In the genomic region with DNA sequence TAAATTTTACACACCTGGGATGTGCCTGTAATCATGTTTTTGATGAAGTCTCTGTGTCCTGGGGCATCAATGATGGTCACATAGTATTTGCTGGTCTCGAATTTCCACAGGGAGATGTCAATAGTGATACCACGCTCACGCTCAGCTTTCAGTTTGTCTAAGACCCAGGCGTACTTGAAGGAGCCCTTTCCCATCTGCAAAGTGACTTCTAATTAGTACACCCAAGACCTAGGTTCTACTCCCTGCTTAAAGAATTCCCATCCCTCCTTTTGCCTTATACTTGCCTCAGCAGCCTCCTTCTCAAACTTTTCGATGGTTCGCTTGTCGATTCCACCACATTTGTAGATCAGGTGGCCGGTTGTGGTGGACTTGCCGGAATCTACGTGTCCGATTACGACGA, we compare ENCODE assay signal across 7 mouse cellular contexts. TPM values are rescaled to one million over a fixed set of nuclear protein-coding genes. Genes with fewer than 3 reads are reported as not detected.
DNase-seq lines count a peak whose midpoint lies in the region; ATAC-seq and TF ChIP-seq lines count a peak whose summit lies in the region.
"Not testable (repeated sequence)": the region's sequence is repeated elsewhere in the genome, so short reads cannot be mapped to it uniquely, and the experiment has no call there.

No protein-coding gene starts in this region.

- not testable (repeated sequence) for TF ChIP-seq CTCF in bone marrow, adult 2 months (IDR thresholded peaks at IDR 0.05; ENCODE audit: control insufficient read depth, insufficient read depth, low read length)

- not testable (repeated sequence) for DNase-seq in forebrain, embryonic 10.5 days (ENCODE audit: extremely low spot score, low spot score); intestine, embryonic 14.5 days (ENCODE audit: low spot score); neural tube, embryonic 11.5 days (ENCODE audit: low spot score)

- not testable (repeated sequence) for H3K4me1 ChIP-seq in bone marrow, adult 2 months (ENCODE audit: control insufficient read depth, insufficient read depth, low read length); intestine, embryonic 14.5 days (replicated peaks; ENCODE audit: control insufficient read depth, insufficient read depth, low read length); neural tube, embryonic 11.5 days (ENCODE audit: control insufficient read depth, insufficient read depth, low read length)
- peaks cover 39% of the 10 kb centered on the region for H3K4me1 ChIP-seq in forebrain, embryonic 10.5 days
- peaks cover 34% of the 10 kb centered on the region for H3K4me1 ChIP-seq in heart, embryonic 13.5 days
- H3K4me1 ChIP-seq in limb, embryonic 13.5 days = peaks cover 26% of the 10 kb centered on the region
- H3K4me1 ChIP-seq in lung, embryonic 16.5 days (replicated peaks; ENCODE audit: control insufficient read depth, insufficient read depth, low read length) = peaks cover 10% of the 10 kb centered on the region

- H3K27me3 ChIP-seq in forebrain, embryonic 10.5 days (ENCODE audit: poor library complexity, severe bottlenecking); heart, embryonic 13.5 days (replicated peaks); intestine, embryonic 14.5 days (replicated peaks; ENCODE audit: control insufficient read depth, insufficient read depth, low read length); limb, embryonic 13.5 days; lung, embryonic 16.5 days (ENCODE audit: control insufficient read depth, insufficient read depth, low read depth, low read length); neural tube, embryonic 11.5 days (ENCODE audit: control insufficient read depth, insufficient read depth, low read length): not testable (repeated sequence)

- 0 out of 2 replicates have a peak overlapping the region, but pooled peaks have one; percentile 17 for H3K27ac ChIP-seq in bone marrow, adult 2 months (ENCODE audit: control insufficient read depth, insufficient read depth, low read depth, low read length, poor library complexity)
- H3K27ac ChIP-seq in forebrain, embryonic 10.5 days = peak overlapping the region; percentile 99
- peak overlapping the region; percentile 100 for H3K27ac ChIP-seq in heart, embryonic 13.5 days (replicated peaks)
- H3K27ac ChIP-seq in intestine, embryonic 14.5 days (ENCODE audit: low read depth) = peak overlapping the region; percentile 97
- peak overlapping the region; percentile 99 for H3K27ac ChIP-seq in limb, embryonic 13.5 days
- peak overlapping the region; percentile 98 for H3K27ac ChIP-seq in lung, embryonic 16.5 days (ENCODE audit: low read length)
- H3K27ac ChIP-seq in neural tube, embryonic 11.5 days (ENCODE audit: low read depth, low read length) = peak overlapping the region; percentile 96

- peak overlapping the region; percentile 35 for H3K4me3 ChIP-seq in bone marrow, adult 2 months (replicated peaks; ENCODE audit: control insufficient read depth, low read depth, low read length)
- H3K4me3 ChIP-seq in forebrain, embryonic 10.5 days = peak overlapping the region; percentile 99
- H3K4me3 ChIP-seq in heart, embryonic 13.5 days = peak overlapping the region; percentile 100
- H3K4me3 ChIP-seq in intestine, embryonic 14.5 days (ENCODE audit: low read depth, low read length) = peak overlapping the region; percentile 70
- peak overlapping the region; percentile 97 for H3K4me3 ChIP-seq in limb, embryonic 13.5 days
- H3K4me3 ChIP-seq in lung, embryonic 16.5 days (ENCODE audit: low read length) = peak overlapping the region; percentile 83
- peak overlapping the region; percentile 99 for H3K4me3 ChIP-seq in neural tube, embryonic 11.5 days (ENCODE audit: low read depth, low read length)

- not testable (repeated sequence) for ATAC-seq in heart, embryonic 13.5 days (ENCODE audit: extremely low read depth, insufficient number of reproducible peaks, low FRiP score, low TSS enrichment); intestine, embryonic 14.5 days (replicated peaks; ENCODE audit: low FRiP score, low TSS enrichment, low read depth); limb, embryonic 13.5 days (ENCODE audit: low FRiP score, low read depth); lung, embryonic 16.5 days (ENCODE audit: low read depth); neural tube, embryonic 11.5 days (ENCODE audit: insufficient read depth, low FRiP score, low TSS enrichment)

- peaks cover 54% of the 10 kb centered on the region for H3K36me3 ChIP-seq in forebrain, embryonic 10.5 days (replicated peaks)
- H3K36me3 ChIP-seq in heart, embryonic 13.5 days = peaks cover 46% of the 10 kb centered on the region
- peaks cover 42% of the 10 kb centered on the region for H3K36me3 ChIP-seq in intestine, embryonic 14.5 days (ENCODE audit: control insufficient read depth, insufficient read depth, low read length)
- H3K36me3 ChIP-seq in limb, embryonic 13.5 days = peaks cover 45% of the 10 kb centered on the region
- peaks cover 23% of the 10 kb centered on the region for H3K36me3 ChIP-seq in lung, embryonic 16.5 days (ENCODE audit: control insufficient read depth, insufficient read depth, low read length)
- H3K36me3 ChIP-seq in neural tube, embryonic 11.5 days (ENCODE audit: control insufficient read depth, insufficient read depth, low read length) = not testable (repeated sequence)

- H3K9ac ChIP-seq in heart, embryonic 13.5 days = peak overlapping the region; percentile 100
- H3K9ac ChIP-seq in intestine, embryonic 14.5 days (ENCODE audit: low read length) = peak overlapping the region; percentile 99
- H3K9ac ChIP-seq in limb, embryonic 13.5 days = peak overlapping the region; percentile 100
- peak overlapping the region; percentile 100 for H3K9ac ChIP-seq in lung, embryonic 16.5 days (ENCODE audit: low read length)
- peak overlapping the region; percentile 100 for H3K9ac ChIP-seq in neural tube, embryonic 11.5 days (ENCODE audit: low read length)

- TF ChIP-seq POLR2A in bone marrow, adult 2 months (IDR thresholded peaks at IDR 0.05; ENCODE audit: borderline replicate concordance, control insufficient read depth, low read depth, low read length) = not testable (repeated sequence)

- peak overlapping the region; percentile 78 for H3K4me2 ChIP-seq in heart, embryonic 13.5 days
- peak overlapping the region; percentile 65 for H3K4me2 ChIP-seq in intestine, embryonic 14.5 days (ENCODE audit: low read length)
- H3K4me2 ChIP-seq in limb, embryonic 13.5 days (replicated peaks) = peak overlapping the region; percentile 71
- H3K4me2 ChIP-seq in lung, embryonic 16.5 days (ENCODE audit: low read depth, low read length) = peak overlapping the region; percentile 63
- H3K4me2 ChIP-seq in neural tube, embryonic 11.5 days (ENCODE audit: low read depth) = peak overlapping the region; percentile 60

- H3K9me3 ChIP-seq in forebrain, embryonic 10.5 days; heart, embryonic 13.5 days; intestine, embryonic 14.5 days (ENCODE audit: control insufficient read depth, low read length); limb, embryonic 13.5 days; lung, embryonic 16.5 days (ENCODE audit: control insufficient read depth, low read length); neural tube, embryonic 11.5 days (ENCODE audit: control insufficient read depth, low read length): not testable (repeated sequence)

- WGBS in bone marrow, adult 2 months = 3% methylated on average over 13 of the region's 13 CpGs
- under 1% methylated on average over 13 of the region's 13 CpGs for WGBS in forebrain, embryonic 10.5 days
- under 1% methylated on average over 13 of the region's 13 CpGs for WGBS in heart, embryonic 13.5 days
- WGBS in intestine, embryonic 14.5 days = under 1% methylated on average over 13 of the region's 13 CpGs
- WGBS in limb, embryonic 13.5 days = under 1% methylated on average over 13 of the region's 13 CpGs
- under 1% methylated on average over 13 of the region's 13 CpGs for WGBS in lung, embryonic 16.5 days
- 2% methylated on average over 13 of the region's 13 CpGs for WGBS in neural tube, embryonic 11.5 days

RNA-seq across cellular contexts. Expression of gene Eef1a1, which starts 8.7 kb away (rescaled TPM):
- 2,479 and 3,710 TPM in 2 replicates for polyA plus RNA-seq in bone marrow, adult 2 months (2011; ENCODE audit: insufficient read depth, insufficient read length, low replicate concordance, missing spikeins)
- polyA plus RNA-seq in forebrain, embryonic 10.5 days (2016; fragmentation: Nextera tagmentation; extraction: Ambion mirVana) = 3,994 and 4,016 TPM in 2 replicates
- 3,078 and 3,363 TPM in 2 replicates for polyA plus RNA-seq in heart, embryonic 13.5 days (2015; fragmentation: Nextera tagmentation; extraction: Ambion mirVana)
- 5,695 and 6,055 TPM in 2 replicates for polyA plus RNA-seq in intestine, embryonic 14.5 days (2014; fragmentation: Nextera tagmentation; extraction: Ambion mirVana)
- polyA plus RNA-seq in limb, embryonic 13.5 days (2015; fragmentation: Nextera tagmentation; extraction: Ambion mirVana) = 5,052 and 5,054 TPM in 2 replicates
- 4,476 and 4,740 TPM in 2 replicates for polyA plus RNA-seq in lung, embryonic 16.5 days (2015; fragmentation: Nextera tagmentation; extraction: Ambion mirVana)
- polyA plus RNA-seq in neural tube, embryonic 11.5 days (2014; fragmentation: Nextera tagmentation; extraction: Ambion mirVana) = 4,747 and 4,837 TPM in 2 replicates

RNA-seq across cellular contexts. Expression of gene Gm17324, which starts 31.6 kb away (rescaled TPM):
- not detected in 2 replicates for polyA plus RNA-seq in bone marrow, adult 2 months (2011; ENCODE audit: insufficient read depth, insufficient read length, low replicate concordance, missing spikeins)
- polyA plus RNA-seq in forebrain, embryonic 10.5 days (2016; fragmentation: Nextera tagmentation; extraction: Ambion mirVana) = 0.58 and 0.88 TPM in 2 replicates
- polyA plus RNA-seq in heart, embryonic 13.5 days (2015; fragmentation: Nextera tagmentation; extraction: Ambion mirVana) = 0.51 and 0.71 TPM in 2 replicates
- polyA plus RNA-seq in intestine, embryonic 14.5 days (2014; fragmentation: Nextera tagmentation; extraction: Ambion mirVana) = 0.44 TPM in 1 of 2 replicates, not detected in the other
- 0.27 and 0.28 TPM in 2 replicates for polyA plus RNA-seq in limb, embryonic 13.5 days (2015; fragmentation: Nextera tagmentation; extraction: Ambion mirVana)
- 1.0 and 1.3 TPM in 2 replicates for polyA plus RNA-seq in lung, embryonic 16.5 days (2015; fragmentation: Nextera tagmentation; extraction: Ambion mirVana)
- 1.0 TPM in 1 of 2 replicates, not detected in the other for polyA plus RNA-seq in neural tube, embryonic 11.5 days (2014; fragmentation: Nextera tagmentation; extraction: Ambion mirVana)

RNA-seq across cellular contexts. Expression of gene Mto1, which starts 32.2 kb away (rescaled TPM):
- polyA plus RNA-seq in bone marrow, adult 2 months (2011; ENCODE audit: insufficient read depth, insufficient read length, low replicate concordance, missing spikeins) = 10.2 and 24.4 TPM in 2 replicates
- 23.5 and 26.1 TPM in 2 replicates for polyA plus RNA-seq in forebrain, embryonic 10.5 days (2016; fragmentation: Nextera tagmentation; extraction: Ambion mirVana)
- polyA plus RNA-seq in heart, embryonic 13.5 days (2015; fragmentation: Nextera tagmentation; extraction: Ambion mirVana) = 26.4 and 29.5 TPM in 2 replicates
- 25.5 and 26.8 TPM in 2 replicates for polyA plus RNA-seq in intestine, embryonic 14.5 days (2014; fragmentation: Nextera tagmentation; extraction: Ambion mirVana)
- polyA plus RNA-seq in limb, embryonic 13.5 days (2015; fragmentation: Nextera tagmentation; extraction: Ambion mirVana) = 21.1 and 23.6 TPM in 2 replicates
- polyA plus RNA-seq in lung, embryonic 16.5 days (2015; fragmentation: Nextera tagmentation; extraction: Ambion mirVana) = 22.5 and 22.8 TPM in 2 replicates
- 23.1 and 23.4 TPM in 2 replicates for polyA plus RNA-seq in neural tube, embryonic 11.5 days (2014; fragmentation: Nextera tagmentation; extraction: Ambion mirVana)

RNA-seq across cellular contexts. Expression of gene Cgas, which starts 37.2 kb away (rescaled TPM):
- polyA plus RNA-seq in bone marrow, adult 2 months (2011; ENCODE audit: insufficient read depth, insufficient read length, low replicate concordance, missing spikeins) = 3.1 and 4.7 TPM in 2 replicates
- 0.27 and 0.32 TPM in 2 replicates for polyA plus RNA-seq in forebrain, embryonic 10.5 days (2016; fragmentation: Nextera tagmentation; extraction: Ambion mirVana)
- polyA plus RNA-seq in heart, embryonic 13.5 days (2015; fragmentation: Nextera tagmentation; extraction: Ambion mirVana) = 0.64 and 0.76 TPM in 2 replicates
- polyA plus RNA-seq in intestine, embryonic 14.5 days (2014; fragmentation: Nextera tagmentation; extraction: Ambion mirVana) = 1.9 and 2.4 TPM in 2 replicates
- 2.5 and 2.6 TPM in 2 replicates for polyA plus RNA-seq in limb, embryonic 13.5 days (2015; fragmentation: Nextera tagmentation; extraction: Ambion mirVana)
- polyA plus RNA-seq in lung, embryonic 16.5 days (2015; fragmentation: Nextera tagmentation; extraction: Ambion mirVana) = 1.9 and 2.7 TPM in 2 replicates
- 0.84 and 0.93 TPM in 2 replicates for polyA plus RNA-seq in neural tube, embryonic 11.5 days (2014; fragmentation: Nextera tagmentation; extraction: Ambion mirVana)

Comparison
In these comparisons a context has a peak if more than half of its experiments do, and no peak if none do; other contexts are left out.
1. H3K27ac ChIP-seq: peak in every context shown above with its lines; median percentile 100 in heart, embryonic 13.5 days; 99 in forebrain, embryonic 10.5 days; 99 in limb, embryonic 13.5 days; 98 in lung, embryonic 16.5 days; 97 in intestine, embryonic 14.5 days; 96 in neural tube, embryonic 11.5 days; 17 in bone marrow, adult 2 months.
2. H3K4me3 ChIP-seq: peak in every context shown above with its lines; median percentile 100 in heart, embryonic 13.5 days; 99 in forebrain, embryonic 10.5 days; 99 in neural tube, embryonic 11.5 days; 97 in limb, embryonic 13.5 days; 83 in lung, embryonic 16.5 days; 70 in intestine, embryonic 14.5 days; 35 in bone marrow, adult 2 months.